Mouse (Mus musculus) hindbrain, embryonic 14.5 days (tissue): ENCODE data around the gene Gm10309. TPM values are rescaled to one million over a fixed set of nuclear protein-coding genes. Genes with fewer than 3 reads are reported as not detected.
"Not testable (repeated sequence)": the region's sequence is repeated elsewhere in the genome, so short reads cannot be mapped to it uniquely, and the experiment has no call there.

Source experiments
- ATAC-seq: fragments of 200-750 bp; cut with Nextera tagmentation; 2 replicates; pipeline ENCODE4 v1.8.0; 2017; ENCODE audit warnings: moderate number of reproducible peaks, mild to moderate bottlenecking, moderate TSS enrichment, moderate library complexity; ENCODE audit not compliant: low FRiP score
- DNase-seq: peaks from one replicate; pipeline ENCODE4 v3.0.0-alpha.2; 2015; ENCODE audit warnings: low spot score
- H3K27ac ChIP-seq: fragments of 300-500 bp; sonication (generic); 2 replicates; pipeline ENCODE4 v1.5.1; 2014; ENCODE audit warnings: mild to moderate bottlenecking, moderate library complexity
- H3K27me3 ChIP-seq: fragments of 300-500 bp; sonication (generic); 2 replicates; pipeline ENCODE4 v1.6.1; 2014; ENCODE audit warnings: mild to moderate bottlenecking, low read length, mixed read lengths; ENCODE audit not compliant: control insufficient read depth, insufficient read depth
- H3K36me3 ChIP-seq: fragments of 300-500 bp; sonication (generic); replicated peaks from 2 replicates; pipeline ENCODE4 v1.6.1; 2014; ENCODE audit not compliant: control insufficient read depth, insufficient read depth
- H3K4me1 ChIP-seq: fragments of 300-500 bp; sonication (generic); replicated peaks from 2 replicates; pipeline ENCODE4 v1.6.1; 2014; ENCODE audit warnings: antibody characterized with exemption, low read length, mixed read lengths; ENCODE audit not compliant: control insufficient read depth, insufficient read depth
- H3K4me2 ChIP-seq: fragments of 300-500 bp; sonication (generic); replicated peaks from 2 replicates; pipeline ENCODE4 v1.6.1; 2014; ENCODE audit warnings: mild to moderate bottlenecking, moderate library complexity
- H3K4me3 ChIP-seq: fragments of 300-500 bp; sonication (generic); replicated peaks from 2 replicates; pipeline ENCODE4 v1.5.1; 2014; ENCODE audit warnings: mild to moderate bottlenecking, low read length
- H3K9ac ChIP-seq: fragments of 300-500 bp; sonication (generic); 2 replicates; pipeline ENCODE4 v1.6.1; 2014
- H3K9me3 ChIP-seq: fragments of 300-500 bp; sonication (generic); 2 replicates; pipeline ENCODE4 v1.6.1; 2016; ENCODE audit warnings: low read length; ENCODE audit not compliant: control insufficient read depth
- WGBS: fragments of 180-500 bp; shearing (Covaris S2); extraction: QIAGEN DNeasy Blood & Tissue Kit; methylation state at CpG from one replicate; pipeline ENCODE4 v1.1.7; 2014; 5-methylcytosine and 5-hydroxymethylcytosine counted together
- polyA plus RNA-seq: library from polyadenylated mRNA; unstranded; fragments of >200 nt; fragmentation: Nextera tagmentation; extraction: Ambion mirVana; gene quantifications from 2 replicates; pipeline ENCODE4 v1.2.1, GENCODE M21; 2014

The Gm10309 gene
- polyA plus RNA-seq, 1 experiment from 2014 or later: 0.62 TPM

GRCm38 (mm10) chr17:86487450-86487849, 17.6 kb downstream of the Gm10309 start:
- WGBS: 88% methylated on average over 3 of the region's 3 CpGs
- Histone ChIP-seq H3K27ac (no peak overlapping the region), H3K9me3 (no peaks in the 10 kb centered on the region), H3K9ac (no peak overlapping the region), H3K27me3 (no peaks in the 10 kb centered on the region), H3K4me2 (no peak overlapping the region), H3K36me3 (no peaks in the 10 kb centered on the region), H3K4me1 (no peaks in the 10 kb centered on the region), H3K4me3 (no peak overlapping the region)
- no peak for DNase-seq
- no peak for ATAC-seq

GRCm38 (mm10) chr17:86486657-86487056, 18.4 kb downstream of the Gm10309 start:
- ATAC-seq (no peak), DNase-seq (no peak)
- Histone ChIP-seq H3K9me3 (no peaks in the 10 kb centered on the region), H3K36me3 (no peaks in the 10 kb centered on the region), H3K9ac (no peak overlapping the region), H3K4me1 (no peaks in the 10 kb centered on the region), H3K4me3 (no peak overlapping the region), H3K27me3 (no peaks in the 10 kb centered on the region), H3K27ac (no peak overlapping the region), H3K4me2 (no peak overlapping the region)
- WGBS: 90% methylated on average over 5 of the region's 5 CpGs

- Histone ChIP-seq H3K36me3 (no peaks in the 10 kb centered on the region), H3K4me1 (no peaks in the 10 kb centered on the region), H3K27me3 (no peaks in the 10 kb centered on the region), H3K4me3 (no peak overlapping the region), H3K9ac (no peak overlapping the region), H3K27ac (no peak overlapping the region), H3K9me3 (no peaks in the 10 kb centered on the region), H3K4me2 (no peak overlapping the region)
- ATAC-seq (no peak), DNase-seq (peak; percentile 80)
- 13% methylated on average over 3 of the region's 3 CpGs for WGBS
These were observed 20.8 kb downstream of the Gm10309 start for GRCm38 (mm10) chr17:86484087-86484737.

- no peak for DNase-seq
- Histone ChIP-seq H3K4me2 (no peak overlapping the region), H3K9ac (no peak overlapping the region), H3K36me3 (no peaks in the 10 kb centered on the region), H3K27me3 (no peaks in the 10 kb centered on the region), H3K27ac (no peak overlapping the region), H3K4me1 (no peaks in the 10 kb centered on the region), H3K4me3 (no peak overlapping the region), H3K9me3 (no peaks in the 10 kb centered on the region)
- WGBS: 92% methylated on average over 10 of the region's 10 CpGs
- ATAC-seq: no peak
These were observed 22.4 kb downstream of the Gm10309 start for GRCm38 (mm10) chr17:86482675-86483074.

GRCm38 (mm10) chr17:86479406-86479805, 25.6 kb downstream of the Gm10309 start:
- no peak overlapping the region for H3K4me3 ChIP-seq
- no peak for ATAC-seq
- H3K4me2 ChIP-seq: no peak overlapping the region
- no peaks in the 10 kb centered on the region for H3K9me3 ChIP-seq
- no peak overlapping the region for H3K27ac ChIP-seq
- H3K9ac ChIP-seq: no peak overlapping the region
- H3K4me1 ChIP-seq: no peaks in the 10 kb centered on the region
- no peaks in the 10 kb centered on the region for H3K36me3 ChIP-seq
- WGBS: 87% methylated on average over 10 of the region's 10 CpGs
- no peak for DNase-seq
- H3K27me3 ChIP-seq: no peaks in the 10 kb centered on the region

GRCm38 (mm10) chr17:86477401-86477800, 27.6 kb downstream of the Gm10309 start:
- H3K9ac ChIP-seq, H3K36me3 ChIP-seq, ATAC-seq, H3K27ac ChIP-seq, H3K27me3 ChIP-seq, H3K9me3 ChIP-seq, H3K4me3 ChIP-seq, H3K4me2 ChIP-seq, H3K4me1 ChIP-seq, DNase-seq: not testable (repeated sequence)

GRCm38 (mm10) chr17:86476674-86477073, 28.4 kb downstream of the Gm10309 start:
- Histone ChIP-seq H3K9me3 (no peaks in the 10 kb centered on the region), H3K4me2 (no peak overlapping the region), H3K27me3 (no peaks in the 10 kb centered on the region), H3K4me1 (no peaks in the 10 kb centered on the region), H3K36me3 (no peaks in the 10 kb centered on the region), H3K27ac (no peak overlapping the region), H3K4me3 (no peak overlapping the region), H3K9ac (no peak overlapping the region)
- WGBS: 91% methylated on average over 10 of the region's 10 CpGs
- DNase-seq (no peak), ATAC-seq (no peak)

- WGBS: 53% methylated on average over 5 of the region's 5 CpGs
- no peaks in the 10 kb centered on the region for H3K9me3 ChIP-seq
- ATAC-seq (no peak), DNase-seq (peak; percentile 75)
- no peaks in the 10 kb centered on the region for H3K36me3 ChIP-seq
- H3K27ac ChIP-seq: no peak overlapping the region
- peaks cover 20% of the 10 kb centered on the region for H3K4me1 ChIP-seq
- no peaks in the 10 kb centered on the region for H3K27me3 ChIP-seq
- no peak overlapping the region for H3K4me3 ChIP-seq
- H3K9ac ChIP-seq: no peak overlapping the region
- H3K4me2 ChIP-seq: no peak overlapping the region
These were observed 33.3 kb downstream of the Gm10309 start for GRCm38 (mm10) chr17:86471684-86472083.

GRCm38 (mm10) chr17:86470160-86470559, 34.9 kb downstream of the Gm10309 start:
- no peaks in the 10 kb centered on the region for H3K9me3 ChIP-seq
- DNase-seq (no peak), ATAC-seq (no peak)
- no peaks in the 10 kb centered on the region for H3K36me3 ChIP-seq
- no peaks in the 10 kb centered on the region for H3K27me3 ChIP-seq
- 87% methylated on average over 5 of the region's 5 CpGs for WGBS
- H3K4me2 ChIP-seq: no peak overlapping the region
- no peak overlapping the region for H3K9ac ChIP-seq
- no peak overlapping the region for H3K27ac ChIP-seq
- peaks cover 20% of the 10 kb centered on the region for H3K4me1 ChIP-seq
- H3K4me3 ChIP-seq: no peak overlapping the region

- H3K4me3 ChIP-seq: no peak overlapping the region
- H3K36me3 ChIP-seq: no peaks in the 10 kb centered on the region
- H3K27me3 ChIP-seq: no peaks in the 10 kb centered on the region
- no peak overlapping the region for H3K9ac ChIP-seq
- ATAC-seq (no peak), DNase-seq (no peak)
- H3K9me3 ChIP-seq: no peaks in the 10 kb centered on the region
- 65% methylated on average over 5 of the region's 5 CpGs for WGBS
- no peak overlapping the region for H3K4me2 ChIP-seq
- peaks cover 20% of the 10 kb centered on the region for H3K4me1 ChIP-seq
- H3K27ac ChIP-seq: no peak overlapping the region
These were observed 37.1 kb downstream of the Gm10309 start for GRCm38 (mm10) chr17:86467967-86468366.
